Mouse (Mus musculus): ENCODE measurements around the gene Ddah2.

DNA sequence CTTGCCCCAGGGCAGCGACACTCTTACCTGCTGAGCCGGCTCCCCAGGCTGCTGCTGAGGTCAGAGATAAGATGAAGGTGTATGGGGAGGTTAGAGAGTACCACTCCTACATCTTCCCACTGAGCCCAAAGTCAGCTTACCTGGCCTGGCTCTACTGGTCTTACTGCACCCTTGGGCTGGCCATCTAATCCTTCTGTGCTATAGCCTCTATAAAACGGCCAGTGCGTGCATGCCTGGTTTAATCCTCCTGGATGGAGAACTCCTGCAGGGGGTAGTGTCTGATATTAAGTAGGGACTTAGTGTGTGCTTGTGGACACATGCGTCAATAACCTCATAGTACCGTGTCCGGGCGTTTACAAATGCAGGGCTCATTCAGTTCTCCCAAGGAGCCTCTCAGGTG, 38.3 kb upstream of the Ddah2 start:
- TF ChIP-seq CTCF (IDR thresholded peaks at IDR 0.05; ENCODE audit: low read depth, low read length) (no peak), GATA2 (IDR thresholded peaks at IDR 0.05; ENCODE audit: borderline replicate concordance, low read depth, low read length) (no peak), GATA1 (IDR thresholded peaks at IDR 0.05; ENCODE audit: borderline replicate concordance, low read length) (no peak), TAL1 (conservative IDR thresholded peaks at IDR 0.05; ENCODE audit: low read depth, low read length) (no peak)
